ENCODE assay signal across 32 mouse cellular contexts in the genomic region with DNA sequence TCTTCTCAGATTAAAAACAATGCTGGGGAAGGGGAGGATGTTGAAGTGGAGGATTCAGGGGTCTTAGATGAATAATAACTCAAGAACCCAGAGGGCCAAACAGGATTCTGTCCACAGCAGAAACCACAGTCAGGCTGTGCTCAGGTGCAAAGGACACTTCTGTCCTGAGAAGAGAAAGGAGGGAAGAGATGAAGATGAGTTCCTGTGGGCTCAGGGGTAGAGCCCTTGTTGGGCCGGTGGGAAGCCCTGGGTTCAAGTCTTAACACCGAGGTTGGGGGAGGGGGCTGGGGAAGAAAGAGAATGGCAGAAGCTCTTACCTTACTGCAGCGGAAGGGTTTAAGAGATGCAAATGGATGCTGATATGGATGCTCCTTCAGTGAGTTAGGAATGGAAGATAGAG.
"Had no signal": no experiment of that assay in that cellular context is flagged by ENCODE, and none has a peak within 500 bp of the region (broad histone marks: within the 10 kb centered on the region; RNA-seq: fewer than 3 reads in every experiment).

No protein-coding gene starts in this region.

- H3K9ac ChIP-seq: limb, embryonic 12.5 days; limb, embryonic 13.5 days; limb, embryonic 15.5 days; liver, embryonic 12.5 days; liver, embryonic 13.5 days; liver, embryonic 14.5 days; liver, embryonic 15.5 days; liver, postnatal 0 days; lung, embryonic 14.5 days; lung, embryonic 15.5 days; midbrain, embryonic 12.5 days; midbrain, embryonic 13.5 days; midbrain, embryonic 15.5 days; neural tube, embryonic 12.5 days had no signal

- H3K4me3 ChIP-seq: limb, embryonic 10.5 days; limb, embryonic 12.5 days; limb, embryonic 13.5 days; limb, embryonic 15.5 days; liver, embryonic 12.5 days; liver, embryonic 13.5 days; liver, embryonic 15.5 days; lung, embryonic 15.5 days; megakaryocyte, embryonic 14.5 days; midbrain, embryonic 10.5 days; midbrain, embryonic 12.5 days; midbrain, embryonic 13.5 days; midbrain, embryonic 15.5 days; myocyte; neural tube, embryonic 12.5 days had no signal

- H3K27ac ChIP-seq: limb, embryonic 10.5 days; limb, embryonic 12.5 days; limb, embryonic 13.5 days; limb, embryonic 15.5 days; liver, embryonic 12.5 days; liver, embryonic 13.5 days; liver, embryonic 14.5 days; liver, embryonic 15.5 days; lung, embryonic 15.5 days; macrophage; midbrain, embryonic 10.5 days; midbrain, embryonic 12.5 days; midbrain, embryonic 13.5 days; midbrain, embryonic 15.5 days; neural tube, embryonic 12.5 days had no signal

- H3K4me2 ChIP-seq: limb, embryonic 12.5 days; limb, embryonic 13.5 days; limb, embryonic 15.5 days; liver, embryonic 11.5 days; liver, embryonic 12.5 days; liver, embryonic 13.5 days; liver, embryonic 15.5 days; lung, embryonic 14.5 days; lung, embryonic 15.5 days; midbrain, embryonic 11.5 days; midbrain, embryonic 12.5 days; midbrain, embryonic 13.5 days; midbrain, embryonic 15.5 days; neural tube, embryonic 12.5 days had no signal

- H3K9me3 ChIP-seq: limb, embryonic 10.5 days; limb, embryonic 12.5 days; limb, embryonic 13.5 days; limb, embryonic 15.5 days; liver, embryonic 12.5 days; liver, embryonic 13.5 days; liver, embryonic 15.5 days; lung, embryonic 15.5 days; megakaryocyte, embryonic 14.5 days; midbrain, embryonic 10.5 days; midbrain, embryonic 12.5 days; midbrain, embryonic 13.5 days; midbrain, embryonic 15.5 days; neural tube, embryonic 12.5 days had no signal

- ATAC-seq: lung, postnatal 0 days; midbrain, embryonic 13.5 days; midbrain, embryonic 15.5 days; midbrain, embryonic 16.5 days had no signal

- H3K4me1 ChIP-seq: limb, embryonic 12.5 days; limb, embryonic 15.5 days; lung, embryonic 15.5 days; midbrain, embryonic 12.5 days; midbrain, embryonic 13.5 days; midbrain, embryonic 15.5 days; neural tube, embryonic 12.5 days had no signal

- DNase-seq: left cerebral cortex, postnatal 4 days; liver; liver, embryonic 13.5 days; liver, postnatal 0 days; lung, adult 18-20 months; lung, adult 2 months; lung, embryonic 14.5 days; lung, postnatal 10 days; lung, postnatal 14 days; lung, postnatal 36 days; lung, postnatal 4 days; midbrain, embryonic 14.5 days had no signal

- H3K36me3 ChIP-seq: limb, embryonic 10.5 days; limb, embryonic 12.5 days; limb, embryonic 15.5 days; liver, embryonic 13.5 days; liver, embryonic 15.5 days; lung, embryonic 15.5 days; midbrain, embryonic 12.5 days; midbrain, embryonic 13.5 days; midbrain, embryonic 15.5 days had no signal

- H3K27me3 ChIP-seq: limb, embryonic 12.5 days; limb, embryonic 13.5 days; limb, embryonic 15.5 days; liver, embryonic 12.5 days; liver, embryonic 13.5 days; liver, embryonic 15.5 days; lung, embryonic 15.5 days; megakaryocyte, embryonic 14.5 days; midbrain, embryonic 12.5 days; midbrain, embryonic 13.5 days; midbrain, embryonic 15.5 days; neural tube, embryonic 12.5 days had no signal
